Mouse (Mus musculus) neural tube, embryonic 12.5 days (tissue): ENCODE data around the gene Oosp2. TPM values are rescaled to one million over a fixed set of nuclear protein-coding genes. Genes with fewer than 3 reads are reported as not detected.
A peak's percentile ranks its signal among the peaks of the same experiment; 100 is the strongest.

Experiments used
- ATAC-seq: fragments of 200-750 bp; cut with Nextera tagmentation; 2 replicates; pipeline ENCODE4 v1.8.0; 2017; ENCODE audit warnings: low read depth, mild to moderate bottlenecking, moderate TSS enrichment, moderate library complexity; ENCODE audit not compliant: low FRiP score
- H3K27ac ChIP-seq: fragments of 300-500 bp; sonication (generic); 2 replicates; pipeline ENCODE4 v1.5.1; 2016
- H3K27me3 ChIP-seq: fragments of 300-500 bp; sonication (generic); replicated peaks from 2 replicates; pipeline ENCODE4 v1.6.1; 2016; ENCODE audit warnings: mild to moderate bottlenecking
- H3K36me3 ChIP-seq: fragments of 300-500 bp; sonication (generic); 2 replicates; pipeline ENCODE4 v1.6.1; 2016; ENCODE audit warnings: mild to moderate bottlenecking
- H3K4me1 ChIP-seq: fragments of 300-500 bp; sonication (generic); 2 replicates; pipeline ENCODE4 v1.6.1; 2016
- H3K4me2 ChIP-seq: fragments of 300-500 bp; sonication (generic); replicated peaks from 2 replicates; pipeline ENCODE4 v1.6.1; 2016; ENCODE audit warnings: mild to moderate bottlenecking
- H3K4me3 ChIP-seq: fragments of 300-500 bp; sonication (generic); 2 replicates; pipeline ENCODE4 v1.5.1; 2016
- H3K9ac ChIP-seq: fragments of 300-500 bp; sonication (generic); 2 replicates; pipeline ENCODE4 v1.6.1; 2016; ENCODE audit warnings: mild to moderate bottlenecking
- H3K9me3 ChIP-seq: fragments of 300-500 bp; sonication (generic); 2 replicates; pipeline ENCODE4 v1.6.1; 2016; ENCODE audit warnings: mild to moderate bottlenecking
- WGBS: fragments of 180-500 bp; shearing (Covaris S2); methylation state at CpG from one replicate; pipeline ENCODE4 v1.1.7; 2016; 5-methylcytosine and 5-hydroxymethylcytosine counted together
- polyA plus RNA-seq: library from polyadenylated mRNA; unstranded; fragments of >200 nt; fragmentation: Nextera tagmentation; extraction: Ambion mirVana; gene quantifications from 2 replicates; pipeline ENCODE4 v1.2.1, GENCODE M21; 2016

The Oosp2 gene
- polyA plus RNA-seq, 1 experiment from 2014 or later = not detected

DNA sequence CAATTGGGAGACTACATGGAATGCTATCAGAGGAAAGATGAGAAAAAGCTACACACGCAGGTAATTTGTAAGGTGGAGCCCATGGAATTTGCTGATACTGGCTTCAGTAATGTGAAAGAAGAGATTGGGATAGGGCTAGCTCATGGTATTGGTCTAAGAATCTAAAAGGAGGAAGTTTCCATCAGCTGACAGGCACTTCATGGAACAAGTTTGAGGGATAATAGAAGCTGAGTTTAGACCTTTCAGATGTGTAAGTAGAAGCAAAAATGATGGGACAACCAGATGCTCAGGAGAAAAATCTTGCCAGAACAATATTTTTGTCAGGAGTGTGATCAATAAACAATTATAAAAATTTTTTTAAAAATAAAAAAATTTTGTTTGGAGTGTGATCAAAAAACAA, 26.6 kb downstream of the Oosp2 start:
- H3K9ac ChIP-seq = no peak overlapping the region
- no peaks in the 10 kb centered on the region for H3K36me3 ChIP-seq
- H3K27ac ChIP-seq = no peak overlapping the region
- H3K4me3 ChIP-seq = no peak overlapping the region
- no peak overlapping the region for H3K4me2 ChIP-seq
- no peaks in the 10 kb centered on the region for H3K27me3 ChIP-seq
- H3K4me1 ChIP-seq = no peaks in the 10 kb centered on the region
- WGBS = 92% methylated on average over 1 of the region's 1 CpGs
- ATAC-seq = no peak
- H3K9me3 ChIP-seq = no peaks in the 10 kb centered on the region

DNA sequence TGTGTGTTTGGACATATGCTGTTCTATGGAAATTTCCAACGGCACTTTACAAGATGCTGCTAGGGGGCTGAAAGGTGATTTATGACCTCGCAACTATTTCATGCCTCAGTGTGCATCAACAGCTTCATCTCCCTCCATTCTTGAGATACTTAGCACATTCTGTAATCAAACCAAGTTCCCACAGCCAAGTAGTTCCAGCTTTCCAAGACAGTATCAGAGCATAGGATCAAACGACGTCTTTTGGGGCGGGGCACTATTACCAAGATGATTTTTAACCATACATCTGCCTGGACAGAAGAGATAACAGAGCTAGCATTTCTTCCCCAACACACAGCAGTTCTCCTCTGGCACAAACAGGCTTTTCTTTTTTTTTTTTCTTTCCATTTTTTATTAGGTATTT, 35.1 kb downstream of the Oosp2 start:
- no peaks in the 10 kb centered on the region for H3K9me3 ChIP-seq
- no peaks in the 10 kb centered on the region for H3K36me3 ChIP-seq
- H3K27me3 ChIP-seq = no peaks in the 10 kb centered on the region
- H3K9ac ChIP-seq = no peak overlapping the region
- H3K4me2 ChIP-seq = no peak overlapping the region
- no peak overlapping the region for H3K27ac ChIP-seq
- 63% methylated on average over 5 of the region's 5 CpGs for whole genome bisulfite sequencing
- H3K4me3 ChIP-seq = no peak overlapping the region
- no peak for ATAC-seq
- H3K4me1 ChIP-seq = no peaks in the 10 kb centered on the region

DNA sequence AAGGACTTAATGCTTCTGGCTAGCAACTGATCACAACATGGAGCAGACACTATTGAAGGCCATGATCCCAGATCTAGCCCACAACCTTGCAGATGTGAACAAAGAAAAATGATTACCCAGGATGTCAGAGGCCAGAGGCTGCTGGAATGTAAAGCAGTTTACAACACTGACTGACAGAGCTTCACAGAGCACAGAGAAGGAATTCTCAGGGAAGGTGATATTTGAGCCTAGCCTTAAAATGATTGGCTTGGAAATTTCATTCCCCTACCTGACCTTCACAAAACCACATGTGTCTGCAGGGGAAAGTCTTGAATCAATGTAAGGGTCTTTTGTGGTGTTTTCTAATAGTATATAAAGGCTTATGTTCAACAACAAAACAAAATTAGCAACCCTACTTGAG, 35.6 kb downstream of the Oosp2 start:
- ATAC-seq = no peak
- Histone ChIP-seq H3K4me3 (no peak overlapping the region), H3K36me3 (no peaks in the 10 kb centered on the region), H3K4me2 (no peak overlapping the region), H3K27ac (no peak overlapping the region), H3K9ac (no peak overlapping the region), H3K9me3 (no peaks in the 10 kb centered on the region), H3K4me1 (no peaks in the 10 kb centered on the region), H3K27me3 (no peaks in the 10 kb centered on the region)

DNA sequence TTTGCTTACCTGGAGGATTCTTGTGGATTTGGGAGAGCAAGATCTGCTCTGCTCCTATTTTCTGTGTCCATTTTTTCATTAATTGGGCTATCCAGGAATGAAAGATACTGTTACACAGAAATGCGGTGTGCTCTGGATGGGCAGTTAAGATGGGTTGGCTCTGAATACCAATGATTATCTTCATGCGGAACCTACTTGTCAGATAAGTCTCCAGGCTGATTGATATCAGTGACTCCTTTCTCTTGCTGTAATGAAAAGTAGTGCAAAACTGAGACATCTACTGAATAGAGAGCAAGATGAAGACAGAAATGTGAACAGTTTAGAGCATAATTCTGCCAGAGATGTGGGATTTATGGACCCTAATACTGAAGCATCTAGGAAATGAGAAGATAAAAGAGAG, 36.8 kb downstream of the Oosp2 start, which contains the start of gene Ms4a2:
Ms4a2 (minus strand) TSS at position 169 of the 400 bp plus-strand sequence.
- no peak within 1 kb of the TSS for H3K4me2 ChIP-seq
- no peak for ATAC-seq
- H3K27me3 ChIP-seq = no peaks in the 10 kb centered on the region
- no peaks in the 10 kb centered on the region for H3K36me3 ChIP-seq
- H3K9me3 ChIP-seq = no peaks in the 10 kb centered on the region
- no peak within 1 kb of the TSS for H3K9ac ChIP-seq
- 87% methylated on average over 2 of the region's 2 CpGs for WGBS
- H3K27ac ChIP-seq = no peak within 1 kb of the TSS
- H3K4me3 ChIP-seq = no peak within 1 kb of the TSS
- no peaks in the 10 kb centered on the region for H3K4me1 ChIP-seq

DNA sequence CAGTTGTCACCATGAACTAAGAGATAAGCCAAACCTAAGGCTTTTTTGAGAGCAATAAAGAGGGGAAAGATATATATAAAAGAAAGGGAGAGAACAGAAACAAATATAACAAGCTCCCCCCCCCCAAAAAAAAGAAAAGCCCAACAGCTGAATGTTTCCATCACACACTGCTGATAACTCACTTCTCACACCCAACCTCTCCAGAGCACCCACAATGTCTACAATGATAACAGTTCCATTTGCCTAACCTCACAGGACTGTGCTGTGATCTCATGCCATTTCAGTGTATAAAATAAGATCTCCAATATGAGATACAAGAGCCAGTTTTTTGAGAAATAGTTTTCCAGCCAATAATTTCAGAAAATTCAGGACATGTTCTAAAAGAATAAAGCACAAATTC, 42.4 kb downstream of the Oosp2 start:
- ATAC-seq = no peak

DNA sequence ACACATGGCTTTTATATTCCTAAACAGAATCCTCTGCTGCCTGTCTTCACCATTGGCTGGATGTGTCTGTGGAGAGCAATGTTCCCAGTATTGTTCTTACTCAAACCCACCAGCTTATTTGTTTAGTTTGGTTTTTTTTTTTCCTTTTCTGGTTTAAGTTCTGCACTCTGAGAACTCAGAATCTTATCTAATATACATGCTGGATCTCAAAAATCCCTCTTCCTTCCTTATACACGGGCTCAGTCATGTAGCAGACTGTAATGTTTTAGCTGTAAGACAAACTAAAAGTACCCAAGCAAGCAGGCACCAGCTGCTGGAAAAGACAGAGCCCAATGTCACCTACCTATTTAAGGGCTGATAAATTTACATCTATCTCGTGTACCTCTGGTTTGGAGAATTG, 45.6 kb downstream of the Oosp2 start:
- Histone ChIP-seq H3K27me3 (no peaks in the 10 kb centered on the region), H3K27ac (no peak overlapping the region), H3K9me3 (no peaks in the 10 kb centered on the region), H3K36me3 (no peaks in the 10 kb centered on the region), H3K4me3 (no peak overlapping the region), H3K9ac (no peak overlapping the region), H3K4me2 (no peak overlapping the region), H3K4me1 (no peaks in the 10 kb centered on the region)
- ATAC-seq = no peak
- 68% methylated on average over 2 of the region's 2 CpGs for WGBS

More for the DNA sequence above, 42.4 kb downstream of the Oosp2 start:
- Histone ChIP-seq H3K9me3 (no peaks in the 10 kb centered on the region), H3K4me3 (no peak overlapping the region), H3K36me3 (no peaks in the 10 kb centered on the region), H3K9ac (no peak overlapping the region), H3K4me1 (no peaks in the 10 kb centered on the region), H3K4me2 (no peak overlapping the region), H3K27ac (no peak overlapping the region), H3K27me3 (no peaks in the 10 kb centered on the region)

DNA sequence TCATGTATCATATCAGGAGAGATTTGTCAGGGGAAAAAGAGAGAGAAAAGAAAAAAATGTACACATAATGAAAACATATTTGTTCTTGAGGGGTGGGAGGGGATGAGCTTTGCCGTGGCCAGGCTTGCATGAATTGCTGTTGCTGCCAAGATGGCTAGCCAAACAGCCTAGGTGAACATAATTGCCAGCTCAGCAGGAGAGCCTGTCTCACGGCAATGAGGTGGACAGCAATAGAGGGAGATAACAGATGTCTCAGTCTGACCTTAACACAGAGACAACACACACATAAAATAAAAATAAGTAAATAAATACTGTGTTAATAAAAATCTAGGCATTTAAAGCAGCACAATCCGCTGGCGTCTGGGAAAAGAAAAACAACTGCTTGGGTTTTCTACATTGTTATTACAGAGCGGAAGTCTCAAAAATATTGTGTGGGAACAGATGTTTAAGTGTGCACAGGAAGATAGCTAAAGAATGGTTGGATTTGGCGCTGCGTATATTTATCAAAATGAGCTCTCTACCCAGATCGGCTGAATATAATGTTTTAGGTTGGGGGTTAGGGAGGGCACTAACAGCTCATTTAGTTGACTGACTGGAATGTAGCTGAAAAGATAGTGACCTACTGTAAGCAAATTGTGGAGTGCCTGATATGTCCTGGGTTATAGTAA, 46.4 kb downstream of the Oosp2 start:
- H3K27ac ChIP-seq = no peak overlapping the region
- H3K27me3 ChIP-seq = no peaks in the 10 kb centered on the region
- WGBS = 74% methylated on average over 8 of the region's 8 CpGs
- no peaks in the 10 kb centered on the region for H3K9me3 ChIP-seq
- H3K4me2 ChIP-seq = no peak overlapping the region
- no peak overlapping the region for H3K4me3 ChIP-seq
- H3K36me3 ChIP-seq = no peaks in the 10 kb centered on the region
- no peaks in the 10 kb centered on the region for H3K4me1 ChIP-seq
- ATAC-seq = no peak
- H3K9ac ChIP-seq = no peak overlapping the region

DNA sequence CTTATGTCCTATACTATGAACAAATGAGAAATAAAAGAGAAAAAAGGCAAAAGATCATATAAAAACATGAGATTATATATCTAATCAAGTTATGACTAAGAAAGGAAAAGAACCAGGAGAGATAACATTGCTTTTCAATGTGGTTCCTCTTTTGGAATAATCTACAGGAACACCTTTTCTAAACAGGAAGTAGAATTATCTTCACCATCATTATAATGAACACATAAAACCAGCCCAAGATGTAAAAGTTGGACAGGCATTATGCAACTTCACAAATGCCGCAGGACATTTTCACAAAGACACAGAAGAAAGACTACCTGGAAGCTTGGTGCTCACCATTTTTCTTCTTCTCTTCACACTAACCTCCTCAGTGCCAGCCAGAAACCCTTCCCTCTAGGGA, 47.3 kb downstream of the Oosp2 start:
- H3K27me3 ChIP-seq = no peaks in the 10 kb centered on the region
- no peaks in the 10 kb centered on the region for H3K9me3 ChIP-seq
- WGBS = 94% methylated on average over 1 of the region's 1 CpGs
- no peaks in the 10 kb centered on the region for H3K4me1 ChIP-seq
- no peak overlapping the region for H3K4me2 ChIP-seq
- no peaks in the 10 kb centered on the region for H3K36me3 ChIP-seq
- no peak overlapping the region for H3K4me3 ChIP-seq
- no peak overlapping the region for H3K9ac ChIP-seq
- no peak for ATAC-seq
- H3K27ac ChIP-seq = no peak overlapping the region

DNA sequence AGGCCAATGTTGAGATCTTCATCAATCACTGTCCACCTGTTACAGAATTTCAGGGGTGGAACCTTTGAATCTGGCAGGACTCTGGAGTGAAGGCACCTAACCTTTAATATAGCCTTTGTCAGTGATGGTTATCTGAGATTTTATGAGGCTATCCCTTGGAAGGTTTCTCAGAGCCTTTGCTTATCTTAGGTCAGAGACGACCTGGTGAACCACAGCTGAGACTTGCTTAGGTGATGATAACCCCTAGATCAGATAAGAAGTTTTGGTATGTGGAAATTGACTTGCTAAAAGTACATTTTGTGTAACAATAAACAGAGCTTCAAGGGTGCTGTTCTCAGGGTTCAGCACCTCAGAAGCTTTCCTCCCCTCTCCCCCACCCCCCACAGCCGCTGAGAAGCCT, 48.1 kb downstream of the Oosp2 start:
- H3K9ac ChIP-seq = no peak overlapping the region
- H3K27me3 ChIP-seq = no peaks in the 10 kb centered on the region
- H3K4me2 ChIP-seq = no peak overlapping the region
- no peaks in the 10 kb centered on the region for H3K4me1 ChIP-seq
- no peaks in the 10 kb centered on the region for H3K9me3 ChIP-seq
- ATAC-seq = no peak
- WGBS = 73% methylated on average over 2 of the region's 2 CpGs
- no peak overlapping the region for H3K27ac ChIP-seq
- H3K36me3 ChIP-seq = no peaks in the 10 kb centered on the region
- no peak overlapping the region for H3K4me3 ChIP-seq

DNA sequence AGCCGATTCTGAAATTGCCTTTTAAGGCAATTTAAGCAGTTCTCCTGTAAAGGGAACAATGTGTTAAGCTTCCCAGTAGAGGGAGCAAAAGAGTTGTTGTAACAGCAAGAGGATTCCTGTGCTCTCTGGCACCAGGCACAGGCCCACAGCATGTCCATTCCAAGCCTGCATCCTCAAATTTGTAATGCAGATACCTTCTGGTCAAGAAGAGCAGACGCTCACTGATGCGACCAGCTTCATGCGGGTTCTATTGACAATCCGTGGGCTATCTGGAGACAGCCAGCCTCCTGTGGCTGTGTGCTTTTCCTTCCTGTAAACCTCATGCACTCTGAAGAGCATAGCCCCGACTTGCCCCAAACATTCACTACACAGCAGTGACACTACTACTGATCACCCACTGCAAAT, 48.8 kb downstream of the Oosp2 start:
- Histone ChIP-seq H3K27me3 (no peaks in the 10 kb centered on the region), H3K9ac (no peak overlapping the region), H3K4me1 (no peaks in the 10 kb centered on the region), H3K9me3 (no peaks in the 10 kb centered on the region), H3K4me3 (no peak overlapping the region), H3K27ac (no peak overlapping the region), H3K36me3 (no peaks in the 10 kb centered on the region), H3K4me2 (no peak overlapping the region)
- 33% methylated on average over 6 of the region's 6 CpGs for WGBS
- ATAC-seq = peak; percentile 69

DNA sequence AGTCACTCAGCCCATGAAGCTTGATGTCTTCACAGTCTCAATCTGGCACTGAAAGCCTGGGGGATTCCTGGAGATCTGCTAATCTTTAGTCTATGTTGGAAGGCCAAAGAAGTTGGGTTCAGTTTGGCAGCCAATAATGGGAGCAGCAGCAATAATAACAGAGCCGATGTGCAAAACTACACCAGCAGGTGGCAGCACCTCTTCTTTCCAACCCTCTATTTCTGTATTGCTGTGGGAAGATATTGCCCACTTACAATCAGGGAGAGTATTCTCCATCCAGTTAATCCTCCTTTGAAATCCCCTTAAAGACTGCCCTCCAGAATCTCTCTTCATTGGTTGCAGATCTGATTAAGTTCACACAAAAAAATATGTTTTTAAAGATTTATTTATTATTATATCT, 52.2 kb downstream of the Oosp2 start:
- ATAC-seq = no peak
- Histone ChIP-seq H3K9me3 (no peaks in the 10 kb centered on the region), H3K27me3 (no peaks in the 10 kb centered on the region), H3K9ac (no peak overlapping the region), H3K4me2 (no peak overlapping the region), H3K36me3 (no peaks in the 10 kb centered on the region), H3K4me1 (no peaks in the 10 kb centered on the region), H3K27ac (no peak overlapping the region), H3K4me3 (no peak overlapping the region)
- WGBS = 23% methylated on average over 1 of the region's 1 CpGs

DNA sequence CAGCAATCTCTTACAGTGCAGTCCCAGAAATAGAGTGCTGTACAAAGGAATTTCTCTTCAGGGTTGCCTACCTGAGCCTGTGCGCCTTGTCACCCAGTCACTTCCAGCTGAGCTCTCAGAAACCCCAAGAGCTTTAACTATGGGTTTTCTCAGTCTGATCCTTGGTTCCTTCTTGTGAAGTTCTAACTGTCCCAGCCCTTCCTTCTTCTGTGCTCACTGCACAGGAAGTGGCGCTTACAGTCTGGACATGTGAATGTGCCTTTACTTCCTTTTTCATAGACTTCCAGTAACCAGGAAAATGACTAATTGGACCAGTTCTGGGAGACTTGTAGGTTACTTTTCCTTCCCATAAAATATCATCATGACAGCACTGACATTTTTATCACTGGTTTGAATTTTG, 55.8 kb downstream of the Oosp2 start, which contains the start of gene Ms4a6d:
Ms4a6d (minus strand) TSS at position 247 of the 400 bp plus-strand sequence.
- WGBS = 92% methylated on average over 2 of the region's 2 CpGs
- Histone ChIP-seq H3K27me3 (no peaks in the 10 kb centered on the region), H3K9ac (no peak within 1 kb of the TSS), H3K4me3 (no peak within 1 kb of the TSS), H3K9me3 (no peaks in the 10 kb centered on the region), H3K36me3 (no peaks in the 10 kb centered on the region), H3K4me1 (no peaks in the 10 kb centered on the region), H3K4me2 (no peak within 1 kb of the TSS), H3K27ac (no peak within 1 kb of the TSS)
- ATAC-seq = no peak

DNA sequence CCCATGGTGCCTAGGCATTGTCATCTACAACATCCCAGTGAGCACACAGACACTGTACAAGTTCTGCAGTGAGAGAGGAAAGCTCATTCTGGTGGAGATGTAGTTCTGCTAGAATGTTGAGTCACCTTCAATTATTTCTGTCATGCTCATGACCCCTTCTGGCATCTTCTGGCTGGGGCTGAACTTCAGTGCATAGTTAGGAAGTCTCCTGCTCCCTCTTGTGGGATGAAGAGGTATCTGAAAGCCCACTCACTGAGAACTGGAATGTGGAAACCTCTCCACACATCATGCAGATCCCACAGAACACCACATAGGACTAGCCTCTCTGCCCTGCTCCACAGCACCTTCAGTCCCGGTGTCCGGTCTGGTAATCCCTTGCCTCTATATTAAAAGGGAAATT, 58.3 kb downstream of the Oosp2 start:
- ATAC-seq = no peak
- H3K27ac ChIP-seq = no peak overlapping the region
- 94% methylated on average over 2 of the region's 2 CpGs for WGBS
- no peaks in the 10 kb centered on the region for H3K27me3 ChIP-seq
- H3K9me3 ChIP-seq = no peaks in the 10 kb centered on the region
- no peak overlapping the region for H3K4me3 ChIP-seq
- no peaks in the 10 kb centered on the region for H3K36me3 ChIP-seq
- H3K4me2 ChIP-seq = no peak overlapping the region
- H3K4me1 ChIP-seq = no peaks in the 10 kb centered on the region
- no peak overlapping the region for H3K9ac ChIP-seq
